Mouse (Mus musculus) 3134 (cell line): Measurements from ENCODE around the gene Gm10160.

ENCODE experiments used
- DNase-seq: peaks from one replicate; pipeline ENCODE4 v3.0.0-alpha.2; 2011; ENCODE audit warnings: low spot score; ENCODE audit not compliant: insufficient read length; ENCODE audit errors: extremely low read depth

Gene Gm10160

DNA sequence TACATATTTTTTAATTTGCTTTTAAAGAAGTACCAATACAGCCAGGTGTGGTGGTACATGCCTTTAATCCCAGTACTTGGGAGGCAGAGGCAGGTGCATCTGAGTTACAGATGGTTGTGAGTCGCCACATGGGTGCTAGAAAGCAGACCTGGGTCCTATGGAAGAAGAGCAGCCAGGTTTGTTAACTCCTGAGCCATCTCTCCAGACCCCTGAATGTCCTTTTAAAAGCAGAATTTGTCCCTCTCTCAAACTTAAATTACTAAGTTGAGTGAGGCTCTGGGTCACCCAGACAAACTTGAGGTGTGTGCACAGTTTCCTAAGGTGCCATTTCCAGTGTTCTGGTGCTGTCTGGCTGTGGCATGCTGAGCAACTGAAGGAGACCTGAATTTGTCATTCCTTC lies at the start of gene Gm10160:
Gm10160 (minus strand) TSS at position 101 of the 400 bp plus-strand sequence.
- DNase-seq = no peak

DNA sequence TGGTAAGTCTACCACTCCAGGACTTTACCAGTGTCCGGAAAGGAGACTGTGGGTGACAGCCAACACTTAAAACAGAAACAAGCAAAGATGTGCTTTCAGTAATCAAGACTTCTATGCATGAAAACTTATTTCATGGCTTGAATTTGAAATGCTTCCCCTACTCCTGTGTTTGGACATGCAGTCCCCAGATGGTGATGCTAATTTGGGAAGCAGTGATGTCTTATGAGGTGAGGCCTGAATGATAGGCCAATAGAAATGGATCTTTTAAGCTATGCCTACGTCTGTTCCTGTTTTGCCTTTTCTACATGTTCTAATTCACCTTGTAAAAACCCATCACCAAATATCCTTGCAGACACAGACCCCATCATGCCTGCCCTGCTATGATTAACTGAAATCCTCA lies 49.3 kb upstream of the Gm10160 start:
- DNase-seq = no peak

DNA sequence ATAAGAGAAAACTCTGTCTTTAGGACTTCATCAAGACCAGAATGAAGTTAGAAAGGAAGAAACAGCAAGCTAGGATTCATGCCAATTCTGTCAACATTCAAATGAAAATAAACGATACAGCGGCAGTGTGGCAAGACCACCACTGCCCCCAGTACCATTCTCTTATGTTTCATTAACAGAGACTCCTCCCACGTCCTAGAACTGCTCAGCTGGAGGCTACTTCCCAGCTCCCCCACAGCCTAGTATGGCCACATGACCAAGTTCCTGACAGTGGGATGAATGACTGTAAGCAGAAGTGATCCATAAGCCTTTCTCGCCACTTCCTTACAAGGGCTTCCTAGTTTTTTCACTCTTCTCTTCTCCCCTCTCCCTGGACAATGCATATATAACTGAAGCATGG lies 48.5 kb upstream of the Gm10160 start:
- no peak for DNase-seq

DNA sequence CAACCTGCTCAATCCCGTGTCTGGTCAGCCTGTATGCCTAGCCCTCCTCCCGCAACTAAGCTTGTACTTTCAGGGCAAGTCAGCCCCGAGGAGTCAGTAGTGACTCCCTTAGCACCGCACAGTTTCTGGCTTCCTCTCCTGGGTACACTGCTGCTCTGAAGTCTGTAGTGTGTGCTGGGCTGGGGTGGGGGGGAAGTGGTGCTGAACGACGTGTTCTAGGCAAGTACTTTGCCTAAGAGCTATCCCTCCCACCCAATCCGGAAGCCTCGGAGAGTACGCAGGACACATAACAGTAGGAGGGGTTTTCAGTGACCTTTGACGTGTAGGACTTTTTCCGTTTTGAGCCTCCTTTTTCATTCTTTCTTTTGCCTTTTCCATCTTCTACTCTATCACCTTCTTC lies 43.8 kb upstream of the Gm10160 start:
- no peak for DNase-seq

DNA sequence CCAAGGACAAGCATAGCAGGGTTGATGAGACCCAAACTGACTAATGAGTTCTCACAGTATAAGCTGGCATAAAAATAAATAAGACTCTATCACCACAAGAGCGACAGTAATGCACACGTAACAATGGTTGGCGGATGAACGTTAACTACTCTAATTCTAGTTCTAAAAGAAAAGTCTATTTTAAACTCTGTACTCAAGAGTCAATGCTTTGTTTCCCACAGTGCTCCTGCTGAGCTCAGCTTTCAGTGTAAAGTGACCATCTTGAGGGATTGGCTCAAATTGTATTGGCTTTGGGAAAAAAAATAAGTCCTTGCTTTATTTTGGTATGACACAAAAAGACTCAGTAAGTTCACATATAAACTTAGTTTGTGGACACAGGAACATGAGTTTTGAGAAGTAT lies 29.5 kb upstream of the Gm10160 start:
- no peak for DNase-seq

- DNase-seq = no peak
Observed at GRCm38 (mm10) chr7:81881600-81881999, 26.0 kb upstream of the Gm10160 start.

DNA sequence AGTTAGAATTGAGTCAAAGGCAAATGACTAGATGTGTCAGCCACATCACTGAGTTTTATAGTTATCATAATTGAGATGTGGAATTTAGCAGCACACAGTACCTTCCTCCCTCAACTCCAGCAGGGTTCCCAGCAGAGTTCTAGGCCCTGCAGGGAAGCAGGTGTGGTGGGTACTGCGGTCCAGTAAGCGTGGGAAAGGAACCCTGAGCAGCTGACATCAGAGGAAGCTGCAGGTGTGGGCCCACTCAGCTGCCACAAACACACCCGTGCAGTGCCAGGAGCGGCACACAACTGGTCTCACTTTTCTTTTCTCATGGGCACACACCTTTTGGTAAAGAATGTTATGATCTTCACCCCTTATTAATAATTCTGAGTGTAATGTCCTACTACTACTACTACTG lies 25.2 kb upstream of the Gm10160 start:
- DNase-seq = no peak

DNA sequence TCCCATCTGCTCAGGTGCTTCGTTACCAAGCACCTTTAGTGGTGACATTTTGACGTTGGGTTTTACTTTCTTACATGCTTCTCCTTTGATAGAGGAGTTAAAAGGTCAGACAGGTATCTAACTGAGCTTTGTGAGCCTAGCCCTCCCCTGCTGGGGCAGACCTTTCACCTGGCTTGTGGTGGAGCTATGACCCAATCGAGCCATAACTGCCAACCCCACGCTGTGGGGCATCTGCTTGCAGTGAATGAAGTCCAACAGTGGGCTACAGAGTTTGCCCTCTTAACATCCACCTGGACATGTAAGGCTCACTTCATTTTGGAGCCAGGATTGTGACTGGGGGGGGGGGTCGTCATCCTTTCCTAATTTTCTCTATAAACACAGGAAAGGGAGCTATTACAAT lies 24.7 kb upstream of the Gm10160 start:
- no peak for DNase-seq

- no peak for DNase-seq
Observed at GRCm38 (mm10) chr7:81875372-81875771, 19.8 kb upstream of the Gm10160 start.

DNA sequence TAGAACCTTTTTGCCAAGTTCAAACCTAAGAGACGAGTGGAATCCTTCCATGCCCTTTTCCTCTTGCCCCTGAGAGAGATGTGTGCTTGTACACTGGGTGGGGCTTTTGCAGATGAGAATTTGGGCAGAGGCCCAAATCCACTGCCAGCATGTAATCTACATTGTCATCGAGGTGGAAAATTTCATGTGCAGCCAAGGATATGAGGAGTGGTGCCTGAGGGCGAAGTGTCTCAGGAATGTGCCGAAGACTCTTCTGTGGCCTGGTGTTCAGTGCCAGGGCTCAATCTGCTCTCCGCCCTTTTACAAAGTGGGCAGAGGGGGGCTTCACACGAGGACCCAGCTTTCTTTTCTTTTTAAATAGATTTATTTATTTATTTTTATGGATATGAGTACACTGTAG lies 19.0 kb upstream of the Gm10160 start:
- DNase-seq = peak; percentile 44

DNA sequence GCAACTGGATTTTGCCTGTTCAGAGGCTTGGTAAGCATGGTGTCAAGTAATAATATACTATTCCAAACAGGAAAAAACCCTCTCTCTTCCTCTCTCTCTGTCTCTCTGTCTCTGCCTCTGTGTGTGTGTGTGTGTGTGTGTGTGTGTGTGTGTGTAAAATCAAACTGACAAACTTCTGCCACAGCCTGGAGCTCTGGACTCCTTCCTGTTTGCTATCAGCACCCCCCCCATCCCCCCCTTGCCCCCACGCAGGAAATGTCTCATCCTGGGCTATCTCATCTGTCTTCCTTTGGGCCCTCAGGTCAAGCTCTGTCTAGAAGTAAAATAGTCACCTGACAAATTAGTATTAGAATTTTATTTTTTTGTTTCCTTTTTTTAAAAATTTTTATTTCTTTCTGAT lies 18.2 kb upstream of the Gm10160 start:
- no peak for DNase-seq

DNA sequence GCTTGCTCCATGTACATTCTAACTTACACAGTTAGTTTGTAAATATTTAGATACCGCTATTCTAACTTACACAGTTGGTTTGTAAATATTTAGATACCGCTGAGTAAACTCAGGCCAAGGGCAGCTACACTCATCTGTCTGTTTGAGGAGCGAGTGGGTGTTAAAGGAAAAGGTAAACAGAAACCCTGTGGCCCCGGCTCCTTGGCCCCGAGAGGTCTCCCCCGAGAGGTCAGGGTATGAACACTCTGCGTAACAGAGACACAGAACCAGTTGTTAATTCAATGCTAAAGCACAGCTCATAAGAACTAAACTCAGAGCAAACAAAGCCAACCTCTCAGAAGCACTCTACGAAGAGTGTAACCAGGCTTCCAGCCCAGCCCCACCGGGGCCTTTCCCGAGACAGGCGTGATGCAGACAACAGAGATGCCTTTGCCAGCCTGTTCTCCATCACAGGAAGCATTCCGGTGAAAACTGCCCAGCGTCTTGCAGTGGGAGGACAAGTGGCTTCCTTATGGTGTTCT lies 17.0 kb upstream of the Gm10160 start:
- no peak for DNase-seq

DNA sequence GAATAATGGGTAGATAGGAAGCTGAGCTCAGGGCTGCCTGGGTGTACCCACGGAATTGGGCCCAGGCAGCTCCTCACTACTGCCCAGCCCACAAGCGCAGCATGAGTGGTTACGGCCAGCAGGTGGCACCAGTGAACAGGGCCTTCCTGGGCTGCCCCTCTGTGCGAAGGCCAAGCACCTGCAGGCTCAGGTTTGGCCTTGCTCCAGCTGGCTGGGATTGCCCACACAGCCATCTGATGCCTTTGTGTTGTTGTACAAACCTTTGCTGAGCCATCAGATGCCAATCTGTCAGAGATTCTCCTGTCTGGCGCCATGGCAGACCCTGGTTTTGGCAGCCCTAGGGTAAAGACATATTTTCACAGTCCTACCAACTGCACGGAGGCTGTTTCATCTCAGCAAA lies 12.6 kb upstream of the Gm10160 start:
- peak; percentile 65 for DNase-seq

DNA sequence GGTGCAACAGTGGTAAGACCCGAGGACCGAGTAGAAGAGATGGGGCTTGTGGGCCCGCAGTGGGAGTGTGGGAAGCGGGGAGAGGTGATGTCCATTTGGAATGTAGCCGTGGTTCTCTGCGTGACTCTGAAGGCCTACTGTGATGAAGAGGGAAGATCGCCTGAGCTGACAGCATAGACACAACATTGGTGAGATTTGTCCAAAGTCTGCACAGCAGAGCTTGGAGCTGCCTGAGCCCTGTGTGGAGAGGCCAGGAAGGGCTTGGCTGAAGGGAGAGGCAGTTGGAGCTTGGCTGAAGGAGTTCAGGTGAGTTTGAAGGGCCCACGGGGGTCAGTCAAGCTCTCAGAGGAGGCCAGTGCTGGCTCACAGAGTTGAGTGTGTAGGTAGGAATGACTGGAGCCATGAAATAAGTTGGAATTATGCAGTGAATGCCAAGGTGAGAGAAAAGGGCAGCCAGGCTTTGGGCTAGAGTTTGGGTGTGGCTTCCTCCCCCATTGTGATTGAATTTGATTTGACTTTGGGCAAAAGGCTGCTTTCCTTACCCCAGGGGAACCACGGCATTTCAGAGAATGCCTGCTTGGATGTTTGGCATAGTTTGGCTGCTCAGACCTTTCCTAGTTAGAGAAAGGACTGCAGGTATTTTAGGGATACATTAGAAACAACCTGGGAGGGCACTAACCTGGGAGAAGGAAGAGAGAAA lies 11.8 kb upstream of the Gm10160 start:
- DNase-seq = no peak

GRCm38 (mm10) chr7:81865937-81866336 lies 10.3 kb upstream of the Gm10160 start:
- DNase-seq = no peak

- DNase-seq = no peak
Observed at GRCm38 (mm10) chr7:81864552-81864951, 9.0 kb upstream of the Gm10160 start.

- no peak for DNase-seq
Observed at GRCm38 (mm10) chr7:81862587-81863583, 7.3 kb upstream of the Gm10160 start.

- no peak for DNase-seq
Observed at GRCm38 (mm10) chr7:81861921-81862320, 6.3 kb upstream of the Gm10160 start.

GRCm38 (mm10) chr7:81861461-81861860 lies 5.9 kb upstream of the Gm10160 start:
- no peak for DNase-seq

DNA sequence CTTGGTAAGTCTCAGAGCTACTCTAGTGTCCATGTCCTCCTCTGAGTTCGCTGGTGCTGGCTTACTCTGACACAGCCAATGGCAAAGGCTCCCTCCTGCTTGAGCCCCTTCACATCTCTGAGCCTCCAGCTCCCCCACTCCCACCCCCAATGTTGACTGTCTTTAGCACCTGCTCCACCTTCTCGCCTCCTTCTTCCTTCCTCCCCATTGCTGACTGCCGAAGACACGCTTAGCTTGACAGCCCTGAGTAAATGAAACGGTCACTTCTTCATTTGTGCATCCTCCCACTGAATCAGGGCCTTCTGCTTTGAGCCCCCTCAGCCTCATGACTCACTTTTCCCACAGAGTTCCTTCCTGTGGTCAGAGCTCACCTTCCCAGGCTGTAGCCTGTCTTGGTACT lies 5.4 kb upstream of the Gm10160 start:
- no peak for DNase-seq

GRCm38 (mm10) chr7:81860071-81860470 lies 4.5 kb upstream of the Gm10160 start:
- no peak for DNase-seq
